Mouse (Mus musculus): ENCODE measurements at regions not wholly inside any gene's neighbourhood (a gene's known extent, or its start where the extent isn't known, plus 50 kb on each side); places are given as distances from the start of the nearest gene placed in this dataset.

DNA sequence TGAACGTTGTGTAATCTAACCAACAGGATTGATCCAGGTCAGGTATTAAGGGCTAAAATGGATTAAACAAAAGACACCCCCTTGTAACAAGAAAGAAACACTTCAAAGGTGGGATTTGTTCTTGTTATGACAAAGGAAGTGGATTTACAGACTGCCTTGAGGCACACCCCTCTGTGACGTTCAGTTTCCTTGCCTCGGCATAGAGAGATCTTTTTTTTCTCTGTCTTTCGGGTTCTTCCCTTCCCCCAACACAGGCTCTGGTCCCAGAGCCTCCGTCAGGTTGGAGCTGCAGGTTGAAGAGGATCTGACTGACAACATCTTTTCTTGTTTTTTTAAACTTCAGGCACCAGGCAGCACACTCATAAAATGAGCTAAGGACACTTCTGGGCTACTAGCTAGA lies 69.8 kb upstream of the Tmem260 start:
- TF ChIP-seq EP300 (IDR thresholded peaks at IDR 0.05; ENCODE audit: low read depth) (no peak), CTCF (IDR thresholded peaks at IDR 0.05; ENCODE audit: low read depth) (no peak)

Measured in liver, postnatal 0 days (tissue).